Mouse (Mus musculus): ENCODE results near the gene Dclk1. TPM values are rescaled to one million over a fixed set of nuclear protein-coding genes. Genes with fewer than 3 reads are reported as not detected.

The Dclk1 gene
- polyA plus RNA-seq, 1 experiment from 2014 or later = 148 TPM

DNA sequence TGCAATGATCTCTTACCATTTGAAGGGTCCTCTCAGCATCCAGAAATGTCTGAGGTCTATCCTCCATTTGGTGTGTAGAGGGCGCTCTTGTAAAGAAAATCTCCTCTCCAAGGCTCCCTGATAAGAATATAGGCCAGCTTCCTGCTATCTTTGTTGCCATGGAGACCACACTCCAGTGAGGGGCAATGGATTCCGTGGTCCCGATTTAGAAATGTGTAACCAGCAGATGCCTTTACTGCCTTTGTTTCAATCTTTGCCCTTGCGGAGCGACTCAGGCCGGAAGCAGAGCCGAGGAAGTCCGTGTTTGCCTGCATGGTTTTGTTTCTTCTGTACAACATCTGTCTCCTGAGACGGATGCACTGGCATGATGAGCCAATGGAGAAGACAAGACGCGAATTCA lies 131.5 kb downstream of the Dclk1 start:
- Histone ChIP-seq H3K4me3 (replicated peaks) (peak overlapping the region; percentile 33), H3K36me3 (replicated peaks) (no peaks in the 10 kb centered on the region), H3K9me3 (no peaks in the 10 kb centered on the region), H3K4me1 (peaks cover 9% of the 10 kb centered on the region; the same call in 1 of the 2 replicates), H3K4me2 (peak overlapping the region; percentile 62), H3K9ac (peak overlapping the region; percentile 29; the same call in 1 of the 2 replicates), H3K27me3 (no peaks in the 10 kb centered on the region), H3K27ac (peak overlapping the region; percentile 65; the same call in 1 of the 2 replicates)
- WGBS = 6% methylated on average over 11 of the region's 11 CpGs
- ATAC-seq (ENCODE audit: low FRiP score) = peak; percentile 91

DNA sequence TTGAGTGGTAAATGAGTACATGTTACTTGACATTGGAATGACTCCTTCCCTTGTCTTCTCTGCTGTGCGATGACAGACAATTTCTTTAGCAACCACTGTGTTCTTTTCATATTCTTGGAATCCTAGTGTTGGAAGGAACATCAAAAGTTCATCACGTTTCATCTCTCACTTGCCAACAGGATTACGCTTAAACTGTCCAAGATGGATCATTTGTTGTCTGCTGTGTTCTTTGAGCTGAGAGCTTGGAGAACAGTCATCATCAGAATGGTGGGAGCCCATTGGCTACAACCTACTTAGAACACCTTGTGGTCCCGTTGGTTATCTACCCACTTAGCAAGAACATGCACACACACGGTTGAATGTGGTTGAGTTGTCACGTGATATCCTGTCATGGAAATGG lies 136.4 kb downstream of the Dclk1 start:
- no peak overlapping the region for H3K9ac ChIP-seq
- H3K4me1 ChIP-seq = peaks cover 9% of the 10 kb centered on the region; the same call in 1 of the 2 replicates
- no peaks in the 10 kb centered on the region for H3K36me3 ChIP-seq (replicated peaks)
- no peak overlapping the region for H3K27ac ChIP-seq
- ATAC-seq (ENCODE audit: low FRiP score) = no peak
- H3K4me2 ChIP-seq = no peak overlapping the region
- WGBS = 95% methylated on average over 6 of the region's 6 CpGs
- no peak overlapping the region for H3K4me3 ChIP-seq (replicated peaks)
- no peaks in the 10 kb centered on the region for H3K27me3 ChIP-seq
- no peaks in the 10 kb centered on the region for H3K9me3 ChIP-seq

DNA sequence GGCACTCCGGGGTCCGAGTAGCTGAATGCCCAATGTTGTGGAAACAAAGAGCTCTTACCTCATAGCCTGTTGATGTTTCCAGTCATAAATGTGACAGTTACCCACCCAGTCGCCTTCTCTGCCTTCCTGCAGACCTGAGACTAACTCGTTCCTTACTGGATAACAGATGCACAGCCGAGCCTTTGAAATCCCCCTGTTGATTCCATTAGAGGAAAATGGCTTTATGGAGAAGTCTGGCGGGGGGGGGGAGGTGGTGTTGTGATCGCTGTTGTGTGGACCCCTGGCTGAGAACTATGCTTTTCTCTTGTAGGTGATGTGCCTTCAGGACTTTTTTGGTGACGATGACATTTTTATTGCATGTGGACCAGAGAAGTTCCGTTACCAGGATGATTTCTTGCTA lies 138.3 kb downstream of the Dclk1 start:
- no peak for ATAC-seq (ENCODE audit: low FRiP score)
- Histone ChIP-seq H3K9ac (no peak overlapping the region), H3K4me1 (no peaks in the 10 kb centered on the region), H3K27ac (no peak overlapping the region), H3K27me3 (no peaks in the 10 kb centered on the region), H3K36me3 (replicated peaks) (no peaks in the 10 kb centered on the region; the same call in 1 of the 2 replicates), H3K4me3 (replicated peaks) (no peak overlapping the region), H3K9me3 (no peaks in the 10 kb centered on the region), H3K4me2 (no peak overlapping the region)
- 51% methylated on average over 9 of the region's 9 CpGs for WGBS

DNA sequence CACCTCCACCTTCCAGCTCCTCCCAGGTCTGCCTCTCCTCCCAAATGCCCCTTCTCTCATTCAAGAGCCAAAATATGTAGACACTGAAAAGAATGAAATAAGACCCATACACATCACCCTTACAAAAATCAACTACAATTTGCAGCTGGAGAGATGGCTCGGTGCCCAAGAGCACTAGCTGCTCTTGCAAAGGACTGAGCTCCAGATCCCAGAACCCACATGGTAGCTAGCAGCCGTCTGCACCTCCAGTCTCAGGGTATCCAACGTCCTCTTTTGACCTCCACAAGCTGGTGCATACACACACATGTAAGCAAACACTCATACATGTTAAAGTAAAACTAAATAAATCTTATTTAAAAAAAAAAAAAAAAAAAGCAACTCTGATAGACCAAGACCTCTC lies 150.4 kb downstream of the Dclk1 start:
- WGBS = 78% methylated on average over 3 of the region's 3 CpGs
- H3K4me3 ChIP-seq (replicated peaks) = no peak overlapping the region
- peaks cover 8% of the 10 kb centered on the region for H3K4me1 ChIP-seq
- H3K9ac ChIP-seq = no peak overlapping the region
- peaks cover 6% of the 10 kb centered on the region; the same call in 1 of the 2 replicates for H3K36me3 ChIP-seq (replicated peaks)
- ATAC-seq (ENCODE audit: low FRiP score) = no peak
- no peaks in the 10 kb centered on the region for H3K9me3 ChIP-seq
- H3K27me3 ChIP-seq = no peaks in the 10 kb centered on the region
- no peak overlapping the region for H3K27ac ChIP-seq
- no peak overlapping the region for H3K4me2 ChIP-seq

DNA sequence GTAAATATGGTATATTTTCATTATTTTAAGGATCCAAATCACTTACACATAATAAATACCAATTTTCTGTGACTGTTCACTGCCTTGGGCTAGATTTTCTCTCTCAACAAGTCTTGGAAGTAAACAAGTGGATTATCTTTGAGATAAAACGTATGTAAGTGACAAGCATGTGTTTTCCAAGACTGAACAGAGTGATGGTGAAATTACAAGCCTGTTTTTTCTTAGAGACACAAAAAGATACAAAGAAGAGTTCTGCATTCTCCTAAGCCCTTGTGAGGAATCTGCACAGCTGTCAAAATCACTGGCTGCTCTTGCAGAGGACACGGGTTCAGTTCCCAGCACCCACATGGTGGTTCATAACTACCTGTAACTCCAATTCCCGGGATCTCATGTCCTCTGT lies 151.4 kb downstream of the Dclk1 start:
- Histone ChIP-seq H3K9ac (no peak overlapping the region), H3K27me3 (no peaks in the 10 kb centered on the region), H3K4me1 (peaks cover 14% of the 10 kb centered on the region), H3K4me2 (no peak overlapping the region), H3K4me3 (replicated peaks) (no peak overlapping the region), H3K9me3 (no peaks in the 10 kb centered on the region), H3K27ac (no peak overlapping the region), H3K36me3 (replicated peaks) (peaks cover 6% of the 10 kb centered on the region; the same call in 1 of the 2 replicates)
- WGBS = 86% methylated on average over 3 of the region's 3 CpGs
- ATAC-seq (ENCODE audit: low FRiP score) = no peak

DNA sequence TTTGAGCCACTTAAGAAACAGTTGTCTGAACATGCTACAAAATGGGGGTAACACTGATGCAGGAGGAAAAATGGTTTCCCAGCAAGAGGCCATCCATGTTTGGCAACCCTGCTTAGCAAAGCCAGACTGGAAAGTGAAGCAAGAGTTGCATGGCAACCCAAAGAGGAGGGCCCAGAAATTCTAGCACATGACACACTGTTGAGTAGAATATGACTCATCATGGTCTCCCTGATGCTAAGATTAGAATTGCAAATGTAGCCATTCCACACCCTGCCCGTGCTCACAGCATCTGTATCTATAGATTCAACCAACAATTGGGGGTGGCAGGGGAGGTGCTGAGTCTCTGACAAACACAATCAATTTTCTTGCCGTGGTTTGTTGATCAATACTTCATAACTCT lies 154.6 kb downstream of the Dclk1 start:
- H3K9ac ChIP-seq = no peak overlapping the region
- no peak overlapping the region for H3K27ac ChIP-seq
- H3K36me3 ChIP-seq (replicated peaks) = peaks cover 6% of the 10 kb centered on the region; the same call in 1 of the 2 replicates
- H3K9me3 ChIP-seq = no peaks in the 10 kb centered on the region
- H3K4me1 ChIP-seq = peaks cover 14% of the 10 kb centered on the region
- H3K4me2 ChIP-seq = no peak overlapping the region
- no peak for ATAC-seq (ENCODE audit: low FRiP score)
- H3K4me3 ChIP-seq (replicated peaks) = no peak overlapping the region
- no peaks in the 10 kb centered on the region for H3K27me3 ChIP-seq
- WGBS = 65% methylated on average over 2 of the region's 2 CpGs

DNA sequence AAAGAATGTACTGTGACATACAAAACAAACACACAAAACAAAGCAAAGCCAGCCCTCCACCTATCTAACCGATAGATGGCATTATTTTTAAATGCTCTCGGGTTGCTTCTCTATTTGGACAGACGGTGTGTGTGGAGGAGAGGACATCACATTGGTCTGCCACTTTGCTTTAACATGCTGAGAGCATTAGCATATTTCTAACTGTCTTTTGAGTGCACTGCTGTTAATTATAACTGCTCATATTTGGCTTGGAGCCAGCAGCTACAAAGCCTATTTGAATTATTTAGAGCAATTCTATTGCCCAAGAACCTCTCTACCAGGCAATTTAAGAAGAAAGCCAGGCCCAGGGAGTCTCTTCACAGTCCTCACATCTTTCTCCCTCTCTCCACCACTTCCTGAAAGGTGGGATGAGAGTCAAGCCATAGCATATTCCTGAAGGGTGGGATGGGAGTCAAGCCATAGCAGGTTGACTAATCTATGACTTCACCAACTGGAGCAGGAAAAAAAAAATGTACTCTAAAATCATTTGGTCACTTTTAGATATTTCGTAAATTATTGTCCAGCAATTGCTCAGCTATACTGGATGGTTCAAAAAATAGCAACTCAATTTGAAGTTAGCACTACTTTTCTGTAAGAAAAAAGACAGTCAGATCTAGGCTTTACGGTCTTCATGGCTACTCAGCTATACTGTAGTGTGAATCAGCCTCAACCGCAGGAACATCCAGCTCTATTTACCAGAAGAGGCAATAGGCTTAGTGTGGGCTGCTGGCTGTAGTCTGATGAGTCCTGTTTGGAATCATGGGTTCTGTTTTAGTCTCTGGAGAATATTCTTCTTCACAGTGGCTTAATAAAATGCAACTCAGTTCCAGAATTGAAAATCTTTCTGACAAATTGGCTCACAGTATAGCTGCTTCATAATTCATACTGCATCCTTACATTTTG lies 155.9 kb downstream of the Dclk1 start:
- no peak overlapping the region for H3K4me2 ChIP-seq
- H3K9me3 ChIP-seq = no peaks in the 10 kb centered on the region
- 75% methylated on average over 6 of the region's 6 CpGs for WGBS
- 0 out of 2 replicates have a peak overlapping the region, but pooled peaks have one; percentile 9 for H3K27ac ChIP-seq
- ATAC-seq (ENCODE audit: low FRiP score) = peak; percentile 44; the same call in 1 of the 2 replicates
- peaks cover 14% of the 10 kb centered on the region for H3K4me1 ChIP-seq
- no peaks in the 10 kb centered on the region for H3K27me3 ChIP-seq
- H3K36me3 ChIP-seq (replicated peaks) = peaks cover 6% of the 10 kb centered on the region
- no peak overlapping the region for H3K4me3 ChIP-seq (replicated peaks)
- no peak overlapping the region for H3K9ac ChIP-seq

DNA sequence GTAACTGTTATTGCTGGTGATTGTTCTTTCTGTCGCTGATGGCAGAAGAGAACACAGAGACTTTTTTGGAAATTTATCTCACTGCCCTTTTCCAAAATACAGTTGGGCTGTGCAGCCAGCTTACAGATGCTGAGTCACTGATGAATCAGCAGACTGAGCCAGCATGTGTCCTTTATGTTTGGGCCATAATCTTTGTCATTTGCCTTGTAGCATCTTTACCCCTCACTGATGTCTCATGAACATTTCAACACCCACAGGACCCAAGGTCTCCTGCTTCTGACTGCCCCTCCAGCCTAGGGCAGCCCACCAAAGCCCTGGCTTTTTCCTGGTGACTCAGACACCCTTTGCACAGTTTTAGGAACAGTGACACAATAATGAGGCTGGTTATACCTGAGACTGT lies 159.1 kb downstream of the Dclk1 start:
- no peak for ATAC-seq (ENCODE audit: low FRiP score)
- 81% methylated on average over 1 of the region's 1 CpGs for WGBS
- no peak overlapping the region for H3K27ac ChIP-seq

DNA sequence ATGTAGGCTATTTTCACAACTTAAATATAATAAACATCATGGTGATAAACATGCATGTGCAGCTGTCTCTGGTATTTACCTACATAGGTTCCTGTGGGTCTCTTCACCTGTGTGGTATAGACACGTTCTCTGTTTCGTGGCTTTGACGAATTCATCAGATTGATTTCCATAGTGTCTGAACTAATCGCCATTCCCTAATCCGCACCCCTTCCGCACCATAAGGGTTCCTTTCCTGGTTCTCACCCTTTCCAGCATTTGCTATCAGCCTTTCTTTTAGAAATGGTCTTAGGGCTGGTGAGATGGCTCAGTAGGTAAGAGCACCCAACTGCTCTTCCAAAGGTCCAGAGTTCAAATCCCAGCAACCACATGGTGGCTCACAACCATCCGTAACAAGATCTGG lies 162.6 kb downstream of the Dclk1 start:
- H3K4me2 ChIP-seq = no peak overlapping the region
- no peaks in the 10 kb centered on the region for H3K4me1 ChIP-seq
- ATAC-seq (ENCODE audit: low FRiP score) = no peak
- H3K27me3 ChIP-seq = no peaks in the 10 kb centered on the region
- 0 out of 2 replicates have a peak, but pooled peaks cover 3% of the 10 kb centered on the region for H3K9me3 ChIP-seq
- H3K9ac ChIP-seq = no peak overlapping the region
- no peaks in the 10 kb centered on the region; the same call in 1 of the 2 replicates for H3K36me3 ChIP-seq (replicated peaks)
- WGBS = 97% methylated on average over 7 of the region's 7 CpGs
- H3K27ac ChIP-seq = no peak overlapping the region
- H3K4me3 ChIP-seq (replicated peaks) = no peak overlapping the region

More for the DNA sequence above, 159.1 kb downstream of the Dclk1 start:
- H3K36me3 ChIP-seq (replicated peaks) = no peaks in the 10 kb centered on the region; the same call in 1 of the 2 replicates
- peaks cover 14% of the 10 kb centered on the region for H3K4me1 ChIP-seq
- no peak overlapping the region for H3K4me2 ChIP-seq
- no peaks in the 10 kb centered on the region for H3K9me3 ChIP-seq
- no peak overlapping the region for H3K9ac ChIP-seq
- no peak overlapping the region for H3K4me3 ChIP-seq (replicated peaks)
- no peaks in the 10 kb centered on the region for H3K27me3 ChIP-seq

DNA sequence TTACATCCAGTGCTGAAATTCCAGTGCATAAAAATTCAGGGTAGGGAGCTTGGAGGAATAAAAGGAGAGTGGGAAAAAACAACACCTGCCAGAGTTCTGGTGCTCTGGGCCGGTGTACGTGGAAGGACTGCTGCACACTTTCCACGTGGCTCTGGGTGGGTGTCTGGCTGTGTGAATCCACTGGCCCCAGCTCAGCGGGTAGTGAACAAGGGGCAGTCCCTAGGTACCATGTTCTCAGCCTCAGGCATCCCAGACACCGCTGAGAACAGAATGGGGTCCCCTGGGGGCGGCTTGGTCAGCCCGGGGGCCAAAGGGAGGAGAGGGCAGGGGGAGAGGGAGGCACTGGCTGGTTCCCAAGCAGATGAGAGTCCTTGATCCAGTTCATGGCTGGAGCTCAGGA lies 164.5 kb downstream of the Dclk1 start:
- Histone ChIP-seq H3K4me3 (replicated peaks) (no peak overlapping the region), H3K4me2 (no peak overlapping the region), H3K27ac (no peak overlapping the region), H3K9ac (no peak overlapping the region), H3K36me3 (replicated peaks) (peaks cover 3% of the 10 kb centered on the region; the same call in 1 of the 2 replicates), H3K4me1 (no peaks in the 10 kb centered on the region), H3K27me3 (no peaks in the 10 kb centered on the region), H3K9me3 (peaks cover 6% of the 10 kb centered on the region; the same call in 1 of the 2 replicates)
- WGBS = 76% methylated on average over 7 of the region's 7 CpGs
- no peak for ATAC-seq (ENCODE audit: low FRiP score)

DNA sequence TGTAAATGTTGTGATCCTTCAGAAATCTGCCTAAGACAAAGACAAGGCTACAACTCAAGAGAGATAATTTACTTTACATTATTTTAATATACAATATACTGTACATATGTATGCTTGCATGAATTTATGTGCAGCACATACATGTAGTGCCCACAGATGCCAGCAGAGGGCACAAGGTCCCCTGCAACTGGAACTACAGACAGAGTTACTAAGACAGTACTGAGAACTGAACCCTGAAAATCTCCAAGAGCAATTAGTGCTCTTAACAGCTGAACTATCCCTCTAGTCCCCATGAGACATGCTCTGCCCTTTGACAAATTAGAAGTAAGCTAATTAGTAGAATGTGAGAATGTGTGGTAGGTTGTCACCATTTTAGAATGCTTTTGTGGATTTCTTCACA lies 169.4 kb downstream of the Dclk1 start:
- Histone ChIP-seq H3K9me3 (peaks cover 6% of the 10 kb centered on the region; the same call in 1 of the 2 replicates), H3K27ac (no peak overlapping the region), H3K4me1 (peaks cover 23% of the 10 kb centered on the region), H3K4me2 (no peak overlapping the region), H3K36me3 (replicated peaks) (0 out of 2 replicates have a peak, but pooled peaks cover 9% of the 10 kb centered on the region), H3K4me3 (replicated peaks) (no peak overlapping the region), H3K27me3 (no peaks in the 10 kb centered on the region), H3K9ac (no peak overlapping the region)
- ATAC-seq (ENCODE audit: low FRiP score) = no peak

DNA sequence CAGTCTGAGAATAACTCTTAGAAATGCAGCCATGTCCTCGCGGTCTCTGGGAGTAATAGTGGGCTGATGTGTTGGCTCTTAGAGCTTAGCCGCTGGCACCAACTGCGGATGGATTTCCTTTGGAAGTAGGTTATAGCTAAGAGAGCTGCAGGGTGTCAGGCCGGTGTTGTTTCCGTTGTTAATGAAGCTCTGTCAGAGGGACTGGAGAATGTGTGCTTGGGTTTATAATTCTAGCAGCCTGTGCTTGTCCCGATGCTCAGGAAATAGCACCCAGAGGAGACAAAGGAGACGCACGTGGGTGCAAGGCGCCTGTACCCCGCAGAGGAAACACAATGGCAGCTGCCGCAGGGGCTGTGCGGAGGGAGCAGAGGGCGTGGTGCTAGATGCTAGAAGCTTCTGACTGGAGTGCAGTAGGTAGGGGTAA lies 173.4 kb downstream of the Dclk1 start:
- Histone ChIP-seq H3K36me3 (replicated peaks) (0 out of 2 replicates have a peak, but pooled peaks cover 9% of the 10 kb centered on the region), H3K4me3 (replicated peaks) (0 out of 2 replicates have a peak overlapping the region, but pooled peaks have one; percentile 7), H3K27ac (peak overlapping the region; percentile 80), H3K9me3 (peaks cover 3% of the 10 kb centered on the region; the same call in 1 of the 2 replicates), H3K27me3 (no peaks in the 10 kb centered on the region), H3K9ac (peak overlapping the region; percentile 21; the same call in 1 of the 2 replicates), H3K4me1 (peaks cover 43% of the 10 kb centered on the region), H3K4me2 (peak overlapping the region; percentile 42)
- WGBS = 10% methylated on average over 14 of the region's 14 CpGs
- ATAC-seq (ENCODE audit: low FRiP score) = peak; percentile 59; the same call in 1 of the 2 replicates

All from forebrain, embryonic 12.5 days (tissue).